Mouse (Mus musculus) right cerebral cortex, adult 2 months (tissue): ENCODE data around the gene AL731706.1.
"Not testable (repeated sequence)": the region's sequence is repeated elsewhere in the genome, so short reads cannot be mapped to it uniquely, and the experiment has no call there.

Experiments used
- DNase-seq, 2 experiments: peaks; one replicate each; pipeline ENCODE4 v3.0.0; 2021 to 2022; ENCODE audit warnings: low spot score in 2 of 2

The AL731706.1 gene

DNA sequence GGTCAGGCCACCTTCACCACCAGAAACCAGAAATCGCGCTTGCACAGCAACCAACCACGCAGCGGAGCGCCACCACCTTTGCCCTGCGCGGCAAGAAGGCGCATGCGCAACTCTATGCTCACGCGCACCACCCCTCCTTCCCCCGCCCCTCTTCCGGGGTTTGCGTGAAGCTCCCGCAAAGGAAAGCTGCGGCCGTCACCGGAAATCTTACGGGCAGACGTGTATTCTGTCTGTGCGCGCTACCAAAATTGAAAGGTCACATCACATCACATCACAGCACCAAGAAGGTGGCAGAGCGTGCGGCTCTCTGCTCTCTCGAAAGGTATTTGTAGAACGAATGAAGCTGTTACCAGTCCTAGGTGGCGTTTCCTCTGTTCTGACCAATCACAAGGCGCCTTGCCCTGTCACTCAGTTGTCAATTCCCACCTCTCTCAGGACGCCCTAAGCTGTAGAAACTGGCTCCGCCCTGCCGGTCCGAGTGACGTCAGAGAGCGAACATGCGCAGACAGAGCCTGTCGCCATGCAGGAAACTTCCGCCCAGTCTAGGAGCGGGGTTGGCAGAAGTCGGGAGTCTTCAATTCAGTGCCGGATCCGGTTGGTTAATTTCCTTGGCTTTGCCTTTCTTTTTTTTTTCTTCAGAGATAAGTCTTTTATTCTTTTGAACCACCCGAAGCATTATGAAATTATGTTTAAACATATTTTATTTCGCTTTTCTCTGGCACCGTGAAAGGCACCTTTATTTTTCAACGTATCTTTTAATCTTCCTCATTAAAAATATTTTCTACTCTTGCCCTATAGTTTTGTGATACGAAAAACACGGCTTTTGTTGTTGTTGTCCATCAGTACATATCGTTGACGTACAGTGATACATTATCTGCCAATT is at the start of gene AL731706.1, which contains the start of the genes Slx4ip and Mkks:
Gene AL731706.1 (minus strand): TSS at position 322 of the 883 bp plus-strand sequence.
Gene Slx4ip (plus strand): TSS at position 151 of the 883 bp plus-strand sequence.
Gene Mkks (minus strand): TSS at position 322 of the 883 bp plus-strand sequence.
- peak; percentile 99 to 100 for DNase-seq

DNA sequence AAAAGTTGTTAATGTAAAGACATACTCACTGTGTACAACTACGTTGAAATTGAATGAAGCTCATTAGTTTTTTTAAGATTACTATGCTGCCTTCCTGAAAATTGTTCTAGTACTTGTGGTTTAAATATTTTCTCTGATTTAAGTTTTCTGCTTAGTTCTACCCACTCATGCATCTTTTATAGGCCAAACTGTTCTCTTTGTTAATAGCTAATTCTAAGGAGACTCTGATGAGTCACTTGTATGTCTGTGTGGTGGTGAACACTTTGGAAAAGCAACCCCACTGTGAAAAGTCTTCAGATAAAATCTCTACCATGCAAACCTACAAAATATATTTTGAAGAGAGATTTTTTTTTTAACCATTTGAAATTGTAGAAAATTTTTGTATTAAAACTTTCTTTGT is 47.1 kb upstream of the AL731706.1 start:
- no peak for DNase-seq

DNA sequence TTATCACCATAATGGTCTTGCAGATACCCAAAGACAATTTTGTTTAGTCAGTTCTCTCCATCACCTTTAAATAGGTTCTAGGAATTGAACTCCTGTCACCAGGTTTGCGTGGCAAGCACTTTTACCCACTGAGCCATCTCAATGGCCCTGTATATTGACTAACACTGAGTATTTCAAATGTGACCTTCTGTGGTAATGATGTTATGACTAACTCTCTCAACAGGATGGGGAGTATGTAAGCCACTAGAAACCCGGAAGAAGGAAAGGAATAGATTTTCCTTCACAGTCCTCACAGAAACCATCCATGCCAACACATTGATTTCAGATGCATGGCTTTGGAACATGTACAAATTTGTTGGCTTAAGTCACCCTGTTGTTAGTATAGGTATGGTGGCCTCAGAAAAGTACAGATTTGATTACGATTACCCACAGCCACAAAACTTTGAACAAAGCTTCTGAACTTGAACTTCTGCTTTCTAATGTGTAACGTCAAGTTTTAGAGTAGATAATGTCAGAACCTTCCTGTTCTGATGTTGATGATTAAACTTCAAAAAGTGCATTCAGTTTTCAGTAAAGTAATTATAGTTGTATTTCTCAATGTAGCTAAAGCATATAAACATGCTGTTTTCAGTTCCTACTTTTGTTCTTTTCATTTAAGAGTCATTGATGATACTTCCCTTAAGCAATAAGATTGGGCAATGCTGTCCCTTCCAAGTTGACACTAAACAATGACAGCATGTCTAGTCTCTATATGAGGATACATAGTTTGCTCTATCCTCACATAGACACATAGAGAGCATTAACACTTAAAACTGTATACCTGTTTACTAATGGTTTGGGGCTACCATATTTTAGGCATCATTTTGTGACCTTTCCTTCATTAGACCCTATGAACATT is 45.5 kb upstream of the AL731706.1 start:
- DNase-seq: no peak

DNA sequence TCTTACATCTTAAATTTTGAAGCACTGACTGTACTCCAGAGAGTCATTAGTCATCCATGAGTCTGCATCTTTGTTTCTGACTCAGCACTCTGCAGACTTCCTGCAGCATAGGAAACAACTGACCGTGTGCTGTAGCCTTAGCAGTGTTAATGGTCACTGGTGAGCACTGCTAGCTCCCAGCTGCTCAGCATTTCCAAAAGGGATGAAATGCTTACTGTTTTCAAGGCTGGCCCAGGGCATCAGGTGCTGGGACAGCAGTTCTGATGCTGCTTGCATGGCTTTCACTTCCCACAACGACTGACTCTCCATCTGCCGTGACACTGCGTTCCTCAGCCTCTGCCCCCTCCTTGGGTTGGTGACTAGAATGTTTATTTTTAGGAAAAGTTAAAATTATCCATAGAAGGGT is 29.8 kb upstream of the AL731706.1 start:
- peak; percentile 26 to 38 for DNase-seq

DNA sequence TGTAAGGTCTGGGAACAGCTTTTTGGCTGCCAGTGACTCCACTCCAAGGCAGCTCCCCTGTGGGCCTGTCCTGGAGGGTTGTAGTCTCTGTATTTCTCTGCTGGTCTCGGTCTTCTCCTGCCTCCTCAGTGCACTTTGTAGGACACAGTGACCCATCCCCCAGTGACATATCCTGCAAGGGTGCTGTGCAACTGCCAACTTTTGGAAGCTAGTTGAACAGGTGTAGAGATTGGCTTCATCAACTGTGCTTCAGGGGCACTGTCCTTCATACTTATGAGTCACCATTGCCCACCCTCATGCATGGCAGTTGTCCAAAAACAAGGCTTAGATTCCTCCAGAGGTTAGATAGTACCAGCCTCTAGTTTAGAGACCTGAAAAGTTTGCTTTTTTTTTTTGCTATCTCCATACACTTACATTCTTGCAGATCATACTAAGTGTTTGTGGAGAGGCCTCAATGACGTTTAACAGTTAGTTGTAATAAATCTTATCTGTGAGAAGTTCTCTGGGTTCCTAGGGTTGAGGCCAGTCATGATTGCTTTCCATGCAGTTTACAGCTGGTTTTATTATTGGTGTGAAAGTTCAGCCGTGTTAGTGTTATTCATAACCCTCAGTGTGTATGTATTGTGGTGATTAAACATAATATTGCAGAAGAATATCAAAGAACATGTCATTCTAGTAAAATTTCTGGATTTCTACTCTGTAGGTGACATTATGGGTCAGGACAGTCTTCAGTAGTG is 29.2 kb upstream of the AL731706.1 start:
- DNase-seq: no peak

DNA sequence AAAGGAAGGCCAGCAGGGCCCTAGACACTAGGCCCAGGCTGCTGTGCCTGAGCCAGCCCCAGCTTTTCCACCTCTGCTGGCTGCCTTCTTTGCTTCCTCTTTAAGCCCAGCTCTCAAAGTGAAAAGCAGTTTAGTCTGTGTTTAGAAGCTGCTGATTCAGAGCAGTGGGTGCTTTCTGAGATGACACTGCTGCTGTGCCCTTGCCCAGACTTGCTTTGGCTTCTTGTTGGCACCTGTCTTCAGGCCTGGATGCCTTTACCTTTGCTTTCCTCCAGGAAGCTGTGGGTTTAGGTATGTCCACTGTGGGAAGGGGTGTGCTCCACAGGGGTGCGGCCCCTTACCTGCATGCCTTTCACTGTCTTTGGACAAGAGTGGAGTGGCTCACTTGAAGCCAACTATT is 28.2 kb upstream of the AL731706.1 start:
- no peak for DNase-seq

DNA sequence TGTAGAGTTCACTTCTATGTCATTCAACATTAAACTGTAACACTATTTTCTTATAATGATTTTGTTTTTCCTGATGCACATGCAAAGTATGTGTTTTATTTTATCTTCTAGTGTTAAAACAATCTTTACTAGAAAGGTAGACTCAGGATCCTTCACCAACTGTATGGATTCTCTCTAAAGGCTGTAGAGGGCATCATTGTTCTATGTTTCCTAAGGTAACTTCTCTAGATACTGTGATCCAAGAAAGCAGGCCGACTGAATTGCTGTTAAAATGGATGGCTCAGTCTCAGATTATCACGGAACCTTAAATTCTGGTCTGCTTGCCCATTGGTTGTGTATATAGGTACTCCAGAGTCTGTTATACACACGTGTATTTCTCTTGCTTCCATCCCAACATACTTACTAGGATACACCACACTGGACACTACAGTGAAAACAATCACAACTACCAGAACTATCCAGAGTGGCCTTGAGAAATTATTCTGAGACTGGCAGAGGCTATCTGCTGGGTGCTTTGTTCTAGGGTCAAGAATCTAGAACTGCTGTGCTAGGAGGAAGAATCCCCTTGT is 23.2 kb upstream of the AL731706.1 start:
- DNase-seq: no peak

DNA sequence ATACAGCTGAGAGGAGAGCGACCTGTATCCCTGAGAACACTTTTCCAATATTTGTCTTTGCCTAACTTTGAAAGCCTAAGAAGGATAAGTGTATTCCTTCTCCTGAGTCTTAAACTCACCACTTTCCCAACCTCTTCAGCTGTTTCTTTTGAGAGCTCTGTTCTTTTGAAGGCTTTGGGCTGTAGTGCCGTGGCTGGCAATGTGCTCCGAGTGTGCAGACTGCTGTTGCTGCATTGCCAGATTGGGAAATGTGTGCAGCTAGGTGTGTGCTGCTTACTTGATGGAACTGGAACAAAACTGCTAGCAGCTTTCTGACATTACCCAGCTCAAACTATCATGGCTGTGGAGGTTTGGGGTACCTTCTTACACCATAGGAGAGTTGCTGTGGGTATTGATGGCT is 21.8 kb upstream of the AL731706.1 start:
- DNase-seq: no peak

DNA sequence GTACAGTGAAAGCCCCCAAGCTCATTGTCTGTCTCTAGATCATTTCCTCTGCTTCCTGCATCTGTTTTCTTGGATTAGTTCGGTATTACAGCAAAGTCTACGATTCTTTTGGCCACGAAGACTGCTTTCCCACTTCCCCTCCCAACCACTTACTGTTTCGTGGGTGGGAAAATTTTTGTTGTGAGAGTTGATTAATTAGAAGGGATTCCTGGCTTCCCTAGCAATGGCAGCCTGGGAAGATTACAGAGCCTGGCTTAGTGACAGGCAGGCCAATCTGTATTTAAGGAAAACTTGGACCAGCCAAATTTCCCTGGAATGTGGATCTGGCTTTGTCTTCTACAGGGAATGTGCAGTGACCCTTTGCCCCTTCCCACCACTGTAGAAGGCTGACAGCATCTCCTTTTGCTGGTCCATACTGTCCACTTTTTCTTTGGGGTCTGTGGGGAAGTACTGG is 20.8 kb upstream of the AL731706.1 start:
- no peak for DNase-seq

DNA sequence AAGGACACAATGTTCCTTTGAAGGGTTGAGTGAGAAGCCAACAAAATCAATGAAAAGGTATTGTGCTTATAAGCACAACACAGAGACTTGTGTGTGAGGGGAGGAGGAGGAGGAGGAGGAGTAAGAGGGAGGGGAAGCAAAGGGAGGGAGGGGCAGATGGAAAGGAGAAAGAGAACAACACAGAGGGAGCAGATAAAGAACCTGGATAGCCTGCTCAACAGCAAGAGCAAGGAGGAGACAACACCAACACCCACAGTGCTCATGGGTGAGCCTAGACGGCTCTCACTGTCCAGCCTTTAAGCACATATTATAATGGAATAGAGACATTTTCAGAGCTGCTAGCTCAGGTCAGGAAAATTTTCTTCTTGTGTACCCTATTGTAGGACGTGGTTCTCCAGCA is 18.1 kb upstream of the AL731706.1 start:
- DNase-seq: no peak

DNA sequence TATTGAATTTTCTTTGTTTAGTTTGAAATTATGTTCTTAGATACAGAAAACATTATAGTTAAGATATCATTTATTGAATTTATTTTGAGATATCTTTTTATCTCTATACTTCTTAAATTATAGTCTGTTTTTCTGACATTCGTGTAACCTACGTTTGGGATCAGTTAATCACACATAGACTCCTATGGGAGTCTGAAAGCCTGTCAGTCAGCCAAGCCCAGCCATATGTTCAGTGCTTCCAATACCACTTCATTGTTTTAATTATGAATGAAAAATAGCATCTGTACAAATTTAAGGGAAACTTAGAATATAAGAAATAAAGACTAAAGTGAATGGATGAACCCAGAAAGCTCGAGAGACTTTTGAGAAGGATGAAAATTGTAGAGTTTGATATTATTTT is 17.4 kb upstream of the AL731706.1 start:
- DNase-seq: no peak

DNA sequence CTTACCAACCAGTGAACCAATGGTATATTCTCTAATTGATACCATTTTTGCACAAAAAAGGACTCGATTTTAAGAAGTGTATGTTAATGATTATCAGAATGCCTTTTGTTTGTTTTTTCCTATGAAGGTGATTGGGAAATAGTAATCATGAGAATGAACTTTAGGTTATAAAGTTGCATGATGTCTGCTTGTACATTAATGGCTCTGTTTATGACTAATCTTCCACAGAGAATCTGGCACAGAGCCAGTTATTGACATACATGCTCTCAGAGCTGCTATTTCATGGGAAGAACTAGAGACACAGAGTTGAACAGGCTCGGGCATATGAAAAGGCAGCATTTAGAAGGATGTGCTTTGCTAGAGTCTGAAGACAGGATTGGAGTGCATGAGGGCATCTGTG is 4.9 kb upstream of the AL731706.1 start:
- no peak for DNase-seq

DNA sequence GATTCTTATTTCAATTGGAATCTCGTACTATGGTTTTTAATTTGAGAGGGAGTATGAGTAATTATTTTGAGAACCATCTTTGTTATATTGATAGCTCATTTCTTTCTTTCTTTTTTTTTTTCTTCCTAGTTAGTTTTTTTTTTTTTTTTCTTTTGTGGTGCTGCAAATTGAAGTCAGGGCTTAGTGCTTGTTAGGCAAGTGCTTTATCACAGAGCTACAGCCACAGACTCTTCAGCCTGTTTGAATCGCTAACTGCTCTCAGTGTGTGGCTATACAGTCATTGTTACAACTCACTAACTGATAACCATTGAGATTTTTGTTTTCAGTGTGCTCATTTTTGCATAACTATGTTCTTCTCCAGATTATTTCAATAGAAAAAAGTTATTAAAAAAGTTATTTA is 3.3 kb upstream of the AL731706.1 start:
- DNase-seq: no peak

DNA sequence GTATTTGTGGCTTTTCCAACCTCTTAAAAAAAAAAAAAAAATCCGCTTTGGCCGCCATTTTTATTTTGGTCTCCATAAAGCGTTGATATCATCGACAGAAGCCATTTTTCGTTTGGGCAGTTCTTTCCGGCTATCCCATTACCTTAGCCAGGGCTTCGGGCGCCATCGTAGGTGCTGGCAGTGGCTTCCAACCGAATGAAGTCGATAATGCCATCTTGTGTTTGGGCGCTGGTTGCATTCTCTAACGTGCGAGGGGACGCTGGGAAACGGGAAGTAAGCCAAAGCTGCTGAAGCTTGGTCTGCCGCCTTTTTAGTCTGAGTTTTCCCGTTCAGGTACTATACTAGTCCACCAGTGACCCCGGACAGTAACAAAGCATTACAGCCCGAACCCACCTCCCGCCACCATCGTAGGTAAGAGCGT is 772 bp upstream of the AL731706.1 start:
- DNase-seq: peak; percentile 98 to 99

DNA sequence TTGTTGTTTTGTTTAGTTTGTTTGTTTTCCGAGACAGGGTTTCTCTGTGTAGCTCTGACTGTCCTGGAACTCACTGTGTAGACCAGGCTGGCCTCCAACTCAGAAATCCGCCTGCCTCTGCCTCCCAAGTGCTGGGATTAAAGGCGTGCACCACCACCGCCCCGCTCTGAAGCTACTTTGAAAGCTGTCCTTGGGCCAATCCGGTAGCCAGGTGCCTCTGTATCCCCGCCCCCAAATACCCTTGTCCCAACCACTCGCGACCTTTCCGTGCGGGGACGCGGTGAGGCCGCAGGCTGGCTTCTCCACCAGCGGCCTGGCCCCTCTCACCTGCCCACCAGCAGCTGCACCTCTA is 497 bp downstream of the AL731706.1 start:
- not testable (repeated sequence) for DNase-seq

DNA sequence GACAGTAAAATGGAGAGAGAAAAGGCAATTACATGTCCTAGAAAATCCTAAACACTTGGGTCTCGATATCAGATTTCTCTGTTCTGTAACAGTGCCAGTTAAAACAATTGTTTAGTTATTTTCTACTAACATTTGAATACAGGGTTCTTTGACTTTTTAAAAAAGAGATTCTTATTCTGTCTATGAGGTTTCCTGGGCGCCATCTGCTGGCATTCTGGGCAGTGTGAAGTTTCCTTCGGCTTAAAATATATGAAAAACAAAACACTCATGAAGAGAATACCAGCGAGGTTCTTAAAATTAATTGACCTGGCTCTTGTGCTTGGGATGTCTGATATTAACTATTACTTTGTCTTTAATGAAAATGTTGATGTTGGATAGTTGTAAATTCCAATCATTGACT is 4.3 kb downstream of the AL731706.1 start:
- peak; percentile 64 to 78 for DNase-seq

DNA sequence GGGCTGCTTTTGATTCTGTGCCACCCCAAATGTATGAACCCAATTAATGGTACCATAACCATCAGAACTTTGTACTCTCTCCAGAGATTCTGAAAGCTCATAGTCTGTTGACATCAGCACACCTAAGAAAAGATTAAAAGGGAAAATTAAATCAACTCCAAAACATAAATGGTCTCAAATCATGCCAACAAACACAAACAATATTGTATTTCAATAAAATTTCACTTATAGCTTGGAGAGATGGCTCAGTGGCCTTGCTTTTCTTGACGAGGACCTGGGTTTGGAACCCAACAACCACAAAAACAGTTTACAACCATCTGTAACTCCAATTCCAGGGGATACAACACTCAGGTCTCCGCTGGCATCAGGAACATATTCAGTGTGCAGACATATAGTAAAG is 5.6 kb downstream of the AL731706.1 start, which contains the start of gene AL731706.2:
Gene AL731706.2 (minus strand): TSS at position 101 of the 400 bp plus-strand sequence.
- DNase-seq: no peak

DNA sequence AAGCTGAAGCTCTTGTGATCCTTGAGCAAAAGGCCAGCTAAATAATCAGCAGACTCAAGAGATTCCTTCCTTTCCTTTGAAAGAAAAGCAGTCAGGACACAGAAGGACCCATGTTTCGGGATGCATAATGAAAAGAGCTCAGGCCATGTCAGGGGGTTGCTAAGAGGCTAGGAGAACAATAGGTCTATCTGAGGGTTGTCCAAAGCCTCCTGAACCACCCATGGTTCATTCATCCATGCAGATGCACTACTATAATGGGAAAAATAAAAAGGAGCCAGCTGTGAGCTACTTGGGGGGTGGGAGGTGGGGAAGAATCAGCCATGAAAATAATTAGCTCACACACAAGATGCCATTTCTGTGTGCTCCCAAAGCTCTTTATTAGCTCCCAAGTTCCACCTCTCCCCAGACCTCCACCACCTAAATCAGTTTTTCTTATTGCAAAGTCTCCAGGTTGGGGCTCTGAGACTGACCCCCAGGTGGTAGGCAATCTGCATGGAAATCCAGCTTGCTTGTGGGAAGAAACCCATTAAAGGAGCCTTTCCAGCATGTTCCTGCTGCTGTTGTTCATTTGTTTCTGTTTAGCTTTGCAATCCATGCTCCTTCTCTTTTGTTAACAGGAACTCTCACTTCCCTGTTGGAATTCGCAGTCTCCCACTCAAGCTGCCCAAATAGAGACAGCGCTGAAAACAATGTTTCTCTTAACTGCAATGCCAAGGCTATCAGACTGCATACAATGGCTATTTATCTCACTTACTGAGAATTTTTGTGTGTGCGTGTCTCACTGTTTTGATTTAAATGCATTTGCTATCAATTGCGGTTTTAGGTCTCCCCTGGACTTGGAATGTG is 36.4 kb downstream of the AL731706.1 start:
- peak in 1 of 2 experiments; percentile 5 for DNase-seq

DNA sequence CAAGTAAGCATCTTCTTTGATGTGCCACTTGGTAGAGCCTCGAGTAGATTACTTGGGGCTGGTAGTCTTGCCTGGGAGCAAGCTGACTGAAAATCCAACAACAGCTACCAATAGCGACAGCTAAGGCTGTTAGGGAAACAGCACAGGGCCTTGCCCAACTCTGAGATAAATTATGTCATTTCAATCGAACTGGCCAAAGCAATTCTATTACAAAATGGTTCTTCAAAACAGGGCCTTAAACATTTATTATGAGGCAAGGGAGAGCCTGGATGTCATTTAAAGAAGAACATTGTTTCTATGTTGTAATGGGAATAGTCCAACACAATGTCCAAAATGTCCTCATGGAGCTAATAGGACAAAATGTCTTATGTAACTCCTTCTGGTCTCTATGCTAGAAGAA is 40.8 kb downstream of the AL731706.1 start:
- DNase-seq: no peak

DNA sequence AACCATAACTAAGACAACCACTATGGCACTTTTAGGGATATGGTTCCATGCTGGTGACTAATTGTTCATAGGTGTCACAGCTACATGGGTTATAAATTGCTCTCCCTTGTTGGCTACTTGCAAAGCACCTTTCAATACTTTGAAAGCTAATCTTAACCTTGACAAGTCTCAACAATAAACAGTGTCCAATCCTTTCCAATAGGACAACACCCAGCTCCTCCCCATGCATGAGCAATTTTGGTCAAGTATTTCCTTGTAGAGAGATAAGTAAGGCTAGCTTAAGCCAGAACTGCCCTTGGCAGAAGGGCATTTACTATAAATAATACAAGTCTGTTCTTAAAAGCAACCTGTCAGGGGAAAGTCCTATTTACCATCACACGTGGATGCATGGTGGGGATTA is 53.2 kb downstream of the AL731706.1 start:
- DNase-seq: no peak
